Mouse (Mus musculus) heart, adult 9 months (tissue): Measurements from ENCODE around the gene Enpp4.

ENCODE experiments used
- DNase-seq, 2 experiments: peaks; one replicate each; pipeline ENCODE4 v3.0.0; 2022; ENCODE audit warnings: low spot score in 2 of 2

The Enpp4 gene

DNA sequence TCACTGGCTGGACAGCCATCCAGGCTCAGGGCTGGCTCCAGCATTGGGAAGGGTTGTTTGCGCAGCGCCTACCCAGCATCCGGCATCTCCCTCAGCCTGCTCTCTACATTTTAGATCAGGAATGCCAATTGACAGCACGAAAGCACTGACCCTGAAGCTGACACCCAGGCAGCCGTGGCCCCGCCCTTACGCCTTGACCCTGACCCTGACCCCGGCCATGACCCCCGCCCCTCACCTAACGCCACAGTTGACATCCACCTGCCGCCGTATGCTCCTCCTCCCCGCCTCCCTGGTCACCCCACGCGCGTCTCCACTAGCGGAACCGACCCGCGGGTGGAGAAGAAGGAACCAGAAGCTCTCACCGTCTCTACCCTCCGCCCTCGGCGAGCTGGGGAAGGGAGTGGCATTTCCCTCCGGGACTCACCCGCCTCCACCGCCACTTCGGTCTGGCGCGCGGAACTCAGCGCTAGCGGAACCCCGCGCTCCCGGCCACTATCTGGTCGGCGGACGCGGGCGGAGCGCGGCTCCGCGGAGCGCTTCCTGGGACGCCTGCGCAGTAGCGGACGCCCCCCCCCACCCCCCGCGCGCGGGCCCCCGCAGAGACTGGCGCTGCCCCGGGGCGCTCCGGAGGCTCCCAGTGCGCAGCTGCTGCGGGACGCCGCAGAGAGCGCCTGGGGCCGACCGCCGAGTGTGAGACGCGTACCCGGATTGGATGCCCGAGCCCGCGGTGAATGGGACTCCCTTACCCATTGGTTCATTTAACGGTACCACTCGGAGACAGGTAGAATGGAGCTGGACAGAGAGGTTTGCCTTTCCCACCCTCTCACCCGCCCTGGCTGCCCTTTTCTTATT is at the start of gene Enpp4:
Gene Enpp4 (minus strand): TSS at position 523 of the 852 bp plus-strand sequence.
- DNase-seq = peak; percentile 88 to 95

DNA sequence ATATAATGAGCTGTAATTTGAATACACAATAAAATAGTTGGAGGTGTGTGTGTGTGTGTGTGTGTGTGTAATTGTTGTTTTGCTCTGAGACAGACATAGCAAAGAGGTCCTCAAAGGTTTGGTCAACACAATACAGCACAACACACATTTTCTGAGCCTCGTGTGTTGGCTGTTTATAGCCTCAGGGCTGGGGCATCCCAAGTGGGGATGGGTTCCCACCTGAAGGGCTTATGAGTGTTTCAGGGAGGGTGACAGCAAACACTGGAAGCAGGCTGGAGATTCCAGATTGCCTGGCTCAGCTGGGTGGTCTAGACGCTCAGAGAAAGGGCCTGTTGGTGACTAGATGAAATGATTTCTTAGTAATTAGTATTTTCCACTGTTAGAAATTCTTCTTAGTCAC is 49.6 kb upstream of the Enpp4 start:
- no peak for DNase-seq

DNA sequence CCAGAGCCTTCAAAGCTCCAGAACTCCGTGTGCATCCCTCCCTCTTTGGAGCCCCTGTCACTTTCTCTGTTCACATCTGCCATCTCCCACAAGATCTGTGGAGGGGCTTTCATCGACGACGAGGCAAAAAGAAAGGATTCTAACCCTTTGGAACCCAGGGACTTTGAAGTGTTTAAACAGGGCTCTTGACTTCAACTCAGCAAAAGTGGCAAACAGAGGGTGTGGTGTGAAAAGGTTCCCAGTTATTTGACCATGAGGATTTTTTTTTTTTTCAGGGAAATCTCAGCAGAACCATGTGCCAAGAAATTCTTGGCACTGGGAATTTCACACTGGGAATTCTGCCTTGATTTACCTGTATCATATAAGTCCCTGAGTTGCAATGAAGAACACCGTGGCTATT is 48.3 kb upstream of the Enpp4 start:
- DNase-seq = no peak

DNA sequence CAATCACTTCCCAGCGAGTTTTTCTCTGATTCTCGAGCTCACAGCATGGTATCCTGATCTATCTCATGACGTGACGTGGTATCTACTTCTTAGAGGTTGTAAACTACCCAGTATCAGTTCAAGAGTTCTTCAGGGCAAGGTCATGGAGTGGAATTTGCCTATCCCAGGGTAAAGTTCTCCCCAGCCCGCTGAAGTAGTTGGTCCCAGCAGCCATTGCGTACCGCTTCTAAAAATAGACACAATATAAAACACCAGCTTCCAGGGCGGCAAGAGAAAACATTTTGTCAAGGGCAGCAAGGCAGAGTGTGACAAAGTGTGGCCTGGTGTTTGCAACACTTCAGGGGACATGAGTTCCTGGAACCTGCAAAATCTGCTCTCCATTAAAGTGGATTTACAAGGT is 46.3 kb upstream of the Enpp4 start:
- DNase-seq = peak in 1 of 2 experiments; percentile 27

DNA sequence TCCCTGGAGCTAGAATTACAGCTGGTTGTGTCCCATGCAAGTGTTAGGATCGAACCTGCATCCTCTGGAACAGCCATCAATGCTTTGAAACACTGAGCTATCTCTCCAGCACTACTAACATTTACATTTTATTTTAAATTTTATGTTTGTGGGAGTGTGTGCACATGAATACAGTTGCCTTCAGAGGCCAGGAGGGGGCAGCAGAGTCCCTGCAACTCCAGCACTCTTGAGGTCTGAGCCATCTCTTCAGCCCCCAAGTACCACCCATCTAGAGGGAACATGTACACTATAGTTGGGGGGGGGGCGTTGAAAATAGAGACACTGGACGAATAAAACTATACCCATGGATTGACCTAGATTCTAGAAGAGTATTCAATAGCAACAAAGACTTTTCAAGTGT is 45.5 kb upstream of the Enpp4 start:
- DNase-seq = peak in 1 of 2 experiments; percentile 46

DNA sequence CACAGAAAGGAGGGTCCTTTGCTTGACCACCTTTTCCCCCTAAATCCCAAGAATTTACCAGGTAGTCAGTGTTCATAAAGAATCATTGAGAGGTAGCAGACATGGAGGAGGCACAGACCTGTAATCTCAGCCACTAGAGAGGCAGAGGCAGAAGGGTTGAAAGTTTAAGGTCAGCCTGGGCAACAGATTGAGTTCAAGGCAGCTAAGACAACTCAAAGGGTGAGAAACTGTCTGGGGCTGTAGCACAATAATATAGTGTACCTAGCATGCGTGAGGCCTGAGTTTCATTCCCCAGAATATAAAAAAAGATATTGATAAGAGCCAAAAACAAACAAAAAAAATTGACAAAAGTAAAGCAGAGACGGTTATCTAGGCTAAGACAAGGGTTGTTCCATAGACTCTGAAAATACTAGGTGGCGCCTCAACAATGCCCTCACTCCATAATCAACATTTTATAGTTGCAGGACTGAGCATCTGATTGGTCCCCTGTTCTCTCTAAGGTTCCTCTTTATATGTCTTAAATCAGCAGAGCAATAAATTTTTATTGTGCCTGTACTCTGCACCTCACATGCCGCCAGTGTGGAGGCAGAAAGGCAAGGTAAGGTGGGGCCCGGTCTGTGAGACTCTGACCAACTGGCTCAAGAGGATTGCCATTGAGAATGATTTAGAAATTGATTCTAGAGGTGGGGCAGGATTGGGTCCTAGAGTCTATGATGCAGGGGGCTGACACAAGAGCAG is 42.7 kb upstream of the Enpp4 start:
- no peak for DNase-seq

DNA sequence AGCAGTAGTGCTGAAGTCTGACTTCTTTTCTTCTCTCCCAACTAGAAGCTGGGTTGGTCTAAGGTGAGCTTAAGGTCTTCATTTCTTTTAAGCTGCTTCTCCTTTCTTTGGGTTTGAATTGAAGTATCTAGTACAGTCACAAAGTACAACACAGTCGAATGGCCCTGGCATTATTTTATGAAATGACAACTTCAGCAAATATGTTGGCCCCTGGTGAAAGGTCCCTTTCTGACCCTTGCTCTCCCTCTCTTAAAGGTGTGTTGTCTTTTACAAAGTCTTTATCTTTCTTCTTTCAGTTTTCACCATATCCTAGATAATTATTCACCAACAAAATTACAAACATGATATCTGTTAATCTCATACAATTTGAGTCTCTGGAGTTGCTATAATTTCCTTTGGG is 40.2 kb upstream of the Enpp4 start:
- DNase-seq = no peak

DNA sequence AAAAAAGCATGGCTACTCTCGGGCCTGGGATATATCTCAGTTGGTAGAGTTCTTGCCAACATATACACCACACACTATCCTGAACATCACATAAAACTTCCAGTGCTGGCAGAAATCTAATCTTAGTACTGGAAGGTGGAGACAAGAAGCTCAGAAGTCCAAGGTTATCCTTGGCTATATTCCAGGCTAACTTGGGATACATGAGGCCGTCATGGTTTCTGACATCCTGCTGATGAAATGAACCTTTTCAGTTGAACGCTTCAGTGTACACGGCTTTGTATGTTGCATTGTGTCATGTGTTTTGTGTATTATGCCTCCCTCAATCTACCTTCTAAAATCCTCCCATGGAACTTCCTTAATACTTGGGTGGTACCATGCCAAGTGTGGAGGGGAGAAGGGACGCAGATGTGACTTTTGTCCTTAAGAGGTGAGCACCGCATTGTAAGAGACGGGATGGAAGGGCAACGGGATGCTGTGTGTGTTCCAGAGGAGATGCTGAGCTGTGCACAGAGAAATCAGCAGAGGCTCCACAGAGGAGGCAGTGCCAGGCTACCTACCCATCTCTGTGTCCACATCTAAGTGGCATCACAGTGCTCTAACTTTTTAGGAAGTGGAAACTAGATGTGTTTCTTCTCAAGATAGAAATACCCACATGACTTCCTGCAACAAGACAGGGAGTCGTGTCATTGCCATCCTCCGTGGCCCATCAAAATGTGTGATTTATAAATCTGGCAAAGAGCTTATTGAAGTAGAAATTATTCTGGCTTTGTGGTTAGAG is 31.4 kb upstream of the Enpp4 start:
- no peak for DNase-seq

DNA sequence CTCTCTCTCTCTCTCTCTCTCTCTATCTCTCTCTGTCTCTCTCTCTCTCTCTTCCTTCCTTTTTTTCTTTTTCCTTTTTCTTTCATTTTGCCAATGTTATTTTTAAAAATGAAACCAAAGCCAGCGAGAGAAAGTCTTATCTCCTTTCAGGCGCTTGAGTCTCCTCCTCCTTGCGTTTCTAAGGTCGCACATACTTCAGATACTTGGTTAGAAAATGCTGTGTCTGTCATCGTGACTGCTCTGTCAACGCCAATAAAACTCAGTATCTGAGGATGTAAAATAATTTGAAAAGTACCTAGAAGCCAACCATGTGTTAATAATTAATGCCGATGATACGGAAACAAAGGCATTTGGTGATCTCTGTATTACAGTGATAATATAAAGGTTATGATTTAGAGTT is 30.4 kb upstream of the Enpp4 start:
- no peak for DNase-seq

DNA sequence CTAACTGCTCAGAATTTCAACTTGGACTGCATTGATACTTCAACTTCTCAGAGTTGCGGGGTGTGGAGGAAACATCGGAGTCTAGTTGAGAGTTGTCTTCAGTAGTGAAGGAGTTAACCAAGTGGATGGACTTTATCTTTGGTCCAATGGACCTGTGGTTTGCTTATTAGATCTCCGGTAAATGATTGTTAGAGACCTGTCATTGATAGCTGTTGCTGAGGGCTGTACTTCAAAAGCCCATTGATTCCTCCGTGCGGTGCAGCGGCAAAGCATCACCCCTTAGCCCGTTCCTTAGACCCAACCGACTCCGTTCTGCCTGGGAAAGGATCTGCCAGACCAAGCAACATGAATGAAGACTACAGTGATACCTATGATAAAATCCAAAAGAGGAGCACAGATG is 28.9 kb upstream of the Enpp4 start:
- no peak for DNase-seq

DNA sequence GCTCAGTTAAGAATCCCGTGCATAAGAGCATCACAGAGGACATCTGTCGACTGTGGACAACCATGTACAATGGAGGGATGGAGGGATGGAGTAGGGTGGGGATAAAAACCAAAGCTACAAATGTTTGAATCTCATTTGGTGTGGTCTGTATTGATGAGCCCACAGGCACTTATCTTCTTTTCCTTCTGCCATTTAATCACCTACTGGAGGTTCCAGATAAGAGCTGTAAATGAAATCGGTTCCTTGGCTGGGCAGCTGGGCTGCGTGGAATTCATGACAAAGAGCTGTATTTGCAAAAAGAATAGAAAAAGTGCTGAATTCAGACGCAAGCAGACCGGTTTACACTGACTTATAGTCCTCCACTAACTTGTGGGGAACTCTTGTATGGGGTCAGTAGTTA is 28.5 kb upstream of the Enpp4 start:
- no peak for DNase-seq

DNA sequence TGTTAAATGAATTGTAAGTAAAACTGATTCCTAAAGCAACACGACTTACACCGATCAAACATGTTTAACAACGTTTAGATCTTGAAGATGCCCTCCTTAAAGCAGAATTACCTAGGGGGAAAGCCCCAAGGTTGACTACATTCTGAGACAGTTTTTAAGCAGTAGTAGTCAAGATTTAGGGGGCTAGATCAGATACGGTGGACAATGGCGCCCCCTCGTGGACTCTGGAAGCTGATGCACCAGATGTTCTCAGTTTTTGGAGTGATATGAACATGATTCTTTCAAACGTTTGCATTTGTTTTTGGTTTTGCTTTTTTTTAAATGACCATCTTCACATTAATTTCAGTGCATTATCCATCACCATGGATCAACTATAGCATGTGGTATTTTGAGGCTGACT is 24.8 kb upstream of the Enpp4 start:
- DNase-seq = peak; percentile 44 to 61

DNA sequence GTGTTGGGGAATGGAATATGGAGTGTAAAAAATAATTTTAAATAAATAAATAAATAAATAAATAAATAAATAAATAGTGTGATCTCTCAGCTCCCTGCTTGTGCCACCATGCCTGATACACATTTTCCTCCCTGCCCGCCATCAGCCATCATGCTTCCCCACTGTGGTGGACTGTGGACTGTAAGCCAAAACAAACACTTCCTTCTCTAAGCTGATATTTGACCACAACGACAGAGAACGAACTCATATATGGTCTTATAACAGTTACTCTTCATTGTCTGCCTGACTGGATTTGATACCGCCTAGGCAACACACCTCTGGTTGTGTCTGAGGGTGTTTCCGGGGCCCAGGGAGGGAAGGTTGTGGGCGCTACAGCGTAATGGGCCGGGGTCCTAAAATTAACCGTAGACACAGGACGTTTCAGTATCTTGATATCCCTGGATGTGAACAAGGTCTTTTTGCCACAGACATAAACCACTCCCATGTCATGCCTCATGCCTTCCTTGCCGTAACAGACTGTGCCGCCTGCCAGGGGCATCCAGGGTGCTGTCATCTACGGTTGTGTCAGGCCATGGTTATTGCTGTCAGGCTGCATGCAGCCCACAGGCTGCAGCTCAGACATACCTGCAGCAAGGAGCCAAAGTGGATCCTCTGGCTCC is 23.6 kb upstream of the Enpp4 start:
- no peak for DNase-seq

DNA sequence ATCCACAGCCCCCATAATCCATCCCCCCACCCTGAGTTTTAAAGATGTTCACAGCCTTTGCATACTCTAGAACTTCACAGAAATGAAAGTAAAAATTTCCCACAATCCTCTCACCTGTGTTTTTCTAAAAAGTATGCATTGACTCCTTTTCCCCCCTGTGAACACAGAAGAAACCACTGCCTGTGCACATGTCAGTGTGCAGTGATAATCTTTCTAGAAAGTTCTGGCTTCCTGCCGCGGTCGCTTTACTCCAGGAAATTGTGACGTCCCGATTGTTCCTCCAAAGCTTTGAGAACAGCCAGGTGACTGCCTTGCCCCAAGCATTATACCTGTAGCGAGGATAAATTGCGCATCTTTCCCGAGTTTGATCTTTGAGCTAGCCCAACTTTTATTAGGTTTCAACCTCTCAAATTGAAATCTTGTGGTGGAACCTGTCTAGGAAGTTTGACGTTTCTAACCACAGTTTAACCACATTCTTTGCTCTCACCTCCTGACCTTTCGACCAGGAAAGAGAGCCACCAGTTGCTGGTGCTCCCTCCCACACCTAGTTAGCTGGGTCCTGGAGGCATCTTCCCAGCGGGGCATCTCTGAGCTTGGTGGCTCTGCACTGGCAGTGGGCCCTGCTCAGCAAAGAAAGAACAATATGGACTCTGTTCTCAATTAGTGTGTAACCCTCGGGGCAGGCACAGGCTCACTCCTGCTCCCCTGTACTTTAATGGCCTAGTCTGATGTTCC is 15.9 kb upstream of the Enpp4 start:
- DNase-seq = no peak

DNA sequence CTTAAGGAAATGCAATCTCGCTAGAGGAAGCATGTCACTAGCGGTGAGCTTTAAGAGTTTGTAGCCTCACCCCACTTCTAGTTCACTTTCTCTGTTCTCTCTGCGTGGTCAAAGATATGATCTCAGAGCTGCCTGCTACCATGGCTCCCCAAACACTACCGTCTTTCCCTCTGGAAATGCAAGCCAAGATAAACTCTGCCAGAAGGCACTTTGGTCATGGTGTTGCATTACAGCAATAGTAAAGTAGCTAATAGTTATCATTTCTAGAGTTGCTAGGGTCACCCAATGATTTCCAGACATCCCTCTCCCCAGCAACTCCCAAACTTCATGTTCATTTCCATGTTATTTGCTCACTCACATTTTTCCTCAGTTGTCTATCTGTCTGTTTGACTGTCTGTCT is 12.6 kb upstream of the Enpp4 start:
- no peak for DNase-seq

DNA sequence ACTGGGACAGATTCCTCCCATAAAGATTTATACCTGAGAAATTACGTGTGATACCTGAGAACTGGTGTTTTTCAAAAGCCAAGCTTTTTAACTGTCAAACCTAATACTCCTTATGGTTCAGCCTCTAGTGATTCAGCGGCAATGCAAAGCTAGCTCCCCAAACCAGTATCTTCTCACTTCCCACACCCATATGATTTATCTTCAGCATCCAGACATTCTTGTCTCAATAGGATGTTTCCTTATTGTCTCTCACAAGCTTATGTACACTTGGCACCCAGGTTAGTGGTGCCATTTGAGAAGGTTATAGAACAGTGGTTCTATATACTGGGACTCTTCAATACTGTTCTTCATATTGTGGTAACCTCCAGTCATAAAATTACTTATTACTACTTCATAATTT is 12.1 kb upstream of the Enpp4 start:
- DNase-seq = no peak

DNA sequence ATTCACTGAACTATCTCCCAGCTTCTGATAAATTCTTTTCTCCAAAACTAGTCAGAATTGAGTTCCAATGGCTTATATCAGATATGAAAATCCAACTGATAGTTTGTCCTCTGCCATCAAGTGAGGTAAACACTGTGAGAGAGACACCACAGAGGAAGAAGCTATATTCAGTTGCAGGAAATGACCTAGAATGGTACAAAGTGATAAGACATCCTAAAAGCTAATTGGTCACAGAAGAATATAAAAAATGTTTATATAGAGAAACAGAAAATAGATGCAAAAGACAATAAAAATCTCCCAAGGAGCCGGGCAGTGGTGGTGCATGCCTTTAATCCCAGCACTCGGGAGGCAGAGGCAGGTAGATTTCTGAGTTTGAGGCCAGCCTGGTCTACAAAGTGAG is 11.0 kb upstream of the Enpp4 start:
- no peak for DNase-seq

DNA sequence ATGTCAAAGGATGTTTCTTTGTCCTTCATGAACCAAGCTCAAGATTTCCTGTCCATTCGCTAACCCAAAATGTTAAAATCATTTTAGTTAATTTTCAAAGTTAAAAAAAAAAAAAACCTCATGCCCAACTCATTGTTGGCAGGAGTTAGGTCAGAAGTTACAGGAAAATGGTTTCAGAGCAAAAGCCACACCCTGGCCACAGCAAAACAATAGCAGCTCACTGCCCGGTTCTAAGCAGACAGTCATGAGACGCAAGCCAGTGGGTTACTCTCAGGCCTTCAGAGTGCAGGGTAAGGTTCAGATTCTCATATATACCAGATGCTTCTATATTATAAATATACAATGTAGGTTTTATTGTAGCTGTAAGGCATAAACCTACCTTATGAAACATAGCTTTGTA is 2.7 kb upstream of the Enpp4 start:
- peak in 1 of 2 experiments; percentile 10 for DNase-seq

DNA sequence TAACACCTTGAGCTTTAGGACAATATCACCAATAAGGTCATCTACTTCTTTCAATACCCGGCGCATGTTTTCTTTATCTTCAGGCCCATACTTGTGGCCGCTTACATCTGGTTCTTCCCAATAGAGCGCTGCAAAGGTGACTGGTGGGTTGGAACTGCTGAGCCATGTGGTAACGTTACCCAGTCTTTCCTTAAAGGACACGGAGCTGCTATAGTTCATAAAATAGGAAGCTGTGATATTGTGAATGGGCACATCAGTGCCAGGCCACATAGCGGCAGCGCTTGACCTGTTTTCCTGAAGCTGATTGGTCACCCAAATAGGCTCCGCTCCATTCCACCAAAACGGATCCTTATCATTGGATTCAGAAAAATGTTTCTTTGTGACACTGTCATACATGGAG is 3.6 kb downstream of the Enpp4 start:
- DNase-seq = no peak

DNA sequence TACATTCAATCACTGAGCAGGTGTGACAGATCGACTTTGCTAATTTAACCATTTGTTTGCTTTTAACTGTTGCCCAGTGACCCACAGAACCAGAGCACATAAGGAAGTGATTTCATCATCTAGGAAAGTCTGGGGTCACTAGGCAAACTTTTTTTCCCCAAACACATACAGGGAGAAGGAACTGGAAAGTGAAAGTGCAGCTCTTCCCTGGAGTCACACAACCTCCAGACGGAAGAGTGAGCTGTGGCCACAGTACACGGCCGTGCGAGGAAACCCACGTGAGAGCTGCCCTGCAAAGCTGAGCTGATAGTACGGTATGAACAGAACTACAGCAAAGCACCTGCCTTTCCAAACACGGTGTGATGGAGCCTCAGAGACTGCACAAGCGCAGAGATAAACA is 4.7 kb downstream of the Enpp4 start:
- no peak for DNase-seq

DNA sequence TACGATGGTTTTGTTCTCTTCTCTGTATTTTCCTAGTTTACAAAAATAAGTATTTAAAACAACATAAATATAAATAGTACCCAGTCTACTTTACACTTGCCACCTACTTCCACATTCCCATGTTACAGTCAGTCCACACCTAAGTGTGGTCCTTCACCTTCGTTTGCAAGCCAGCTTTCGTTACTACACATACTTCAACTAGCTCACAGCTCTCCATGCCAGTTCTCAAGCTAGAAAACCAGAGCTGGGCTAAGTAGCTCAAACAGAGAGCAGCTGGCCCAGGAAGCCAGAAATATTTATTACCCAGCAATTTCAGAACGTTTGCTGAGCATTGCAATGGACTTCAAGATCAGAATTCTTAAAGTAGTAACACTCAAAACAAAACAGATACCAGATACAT is 5.1 kb downstream of the Enpp4 start:
- no peak for DNase-seq
